Mouse (Mus musculus): ENCODE measurements around the gene Nans. TPM values are rescaled to one million over a fixed set of nuclear protein-coding genes. Genes with fewer than 3 reads are reported as not detected.

The Nans gene
- total RNA-seq (2021): 10 to 100 TPM; 38.4 to 42.5 TPM
- 13.7 and 16.0 TPM in 2 replicates for polyA plus RNA-seq (2012; rRNA removed)
- long read RNA-seq, transcript Nans-201 (6 exons, 2,179 nt): major isoform, 23 of 32 reads
- long read RNA-seq, partial matches to known transcripts: 7 of 32 reads
- long read RNA-seq, other reads (novel, unspliced or antisense): 2 of 32 reads

DNA sequence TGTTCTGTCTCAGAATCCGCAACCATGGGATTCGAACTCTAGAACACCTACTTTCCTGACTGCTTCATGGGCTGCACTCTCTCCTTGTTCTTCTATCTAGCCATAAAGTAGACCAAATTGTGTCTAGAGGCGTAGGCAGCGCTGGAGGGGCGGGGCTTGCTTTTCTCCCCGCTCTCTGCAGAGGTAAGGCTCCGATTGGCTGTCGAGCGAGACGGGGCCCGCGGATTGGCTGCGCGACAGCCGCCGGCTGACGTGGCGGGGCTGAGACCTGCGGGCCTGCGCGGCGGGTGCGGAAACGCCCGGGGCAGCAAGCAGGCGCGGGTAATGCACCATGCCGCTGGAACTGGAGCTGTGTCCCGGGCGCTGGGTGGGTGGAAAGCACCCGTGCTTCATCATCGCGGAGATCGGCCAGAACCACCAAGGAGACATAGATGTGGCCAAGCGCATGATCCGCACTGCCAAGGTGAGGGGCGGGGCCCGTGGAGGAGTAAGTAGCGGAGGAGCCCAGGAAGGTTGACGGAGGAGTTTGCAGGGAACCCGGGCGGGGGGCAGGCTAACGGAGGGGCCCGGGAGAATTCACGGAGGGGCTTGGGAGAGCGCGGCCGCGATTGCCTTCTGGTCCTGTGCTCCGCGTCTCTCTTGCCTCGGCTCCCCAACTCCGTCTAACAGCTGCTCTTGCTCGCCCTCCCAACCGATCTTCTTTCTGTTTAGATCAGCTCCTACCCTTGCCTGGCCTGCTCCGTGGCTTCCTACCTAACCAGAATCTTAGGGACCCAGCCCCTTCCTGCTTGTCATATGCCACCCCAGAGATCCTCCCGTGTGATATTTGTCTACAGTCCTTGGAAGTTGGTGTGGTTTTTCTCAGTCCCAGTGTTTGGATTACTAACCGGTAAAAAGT, at the start of gene Nans:
Gene Nans, plus strand, starts transcription at position 221 of the 898 bp plus-strand sequence.
- peak; percentile 98 for DNase-seq

DNA sequence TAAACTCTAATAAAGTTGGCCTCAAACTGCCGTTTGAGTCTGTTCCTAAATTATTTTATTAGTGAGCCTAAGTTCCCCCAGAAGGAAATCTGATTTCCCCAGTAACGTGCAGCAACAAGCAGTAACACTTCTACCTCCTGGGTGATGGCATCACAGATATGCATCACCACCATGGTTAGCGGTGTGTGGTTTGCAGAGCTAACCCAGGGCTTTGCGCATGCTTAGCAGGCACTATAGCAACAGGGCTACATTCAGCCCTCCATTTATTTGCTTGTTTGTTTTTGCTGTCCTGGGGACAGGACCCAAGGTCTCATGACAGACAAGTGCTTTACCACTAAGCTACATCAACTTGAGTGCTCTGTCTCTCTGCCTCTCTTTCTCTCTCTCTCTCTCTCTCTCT, 46.5 kb upstream of the Nans start:
- no peak for DNase-seq

DNA sequence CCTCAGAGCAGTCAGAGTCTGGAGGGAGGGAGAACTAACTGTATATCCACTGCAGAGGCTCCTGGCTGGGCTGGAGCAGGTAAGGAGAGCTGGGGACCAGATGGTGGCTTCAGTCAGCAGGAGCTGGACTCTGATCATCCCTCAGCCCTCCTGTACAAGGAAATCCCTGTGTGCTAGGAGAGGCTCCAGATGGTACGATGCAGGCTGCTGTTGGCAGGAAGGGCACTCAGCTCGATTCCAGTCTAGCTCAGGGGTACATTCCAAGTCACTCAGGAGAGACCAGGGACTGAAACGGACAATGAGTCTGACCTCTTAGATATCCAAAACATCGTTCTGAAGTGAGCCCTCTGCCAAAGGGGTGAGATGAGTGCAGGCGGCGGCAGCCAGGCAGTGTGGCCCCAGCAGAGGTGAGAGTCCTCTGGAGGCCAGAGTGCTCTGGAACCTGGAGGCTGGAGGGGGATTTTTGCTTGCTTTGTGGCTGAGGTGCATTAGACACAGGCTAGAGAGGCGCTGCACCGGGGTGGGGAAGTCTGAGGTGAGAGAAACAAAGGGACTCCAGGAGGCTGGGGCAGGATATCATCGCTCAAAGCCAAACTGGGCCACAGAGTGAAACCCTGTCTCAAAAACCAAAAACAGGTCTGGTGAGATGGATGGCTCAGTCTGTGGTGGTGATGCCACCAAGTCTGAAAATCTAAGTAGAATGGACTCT, 43.7 kb upstream of the Nans start:
- DNase-seq: no peak

DNA sequence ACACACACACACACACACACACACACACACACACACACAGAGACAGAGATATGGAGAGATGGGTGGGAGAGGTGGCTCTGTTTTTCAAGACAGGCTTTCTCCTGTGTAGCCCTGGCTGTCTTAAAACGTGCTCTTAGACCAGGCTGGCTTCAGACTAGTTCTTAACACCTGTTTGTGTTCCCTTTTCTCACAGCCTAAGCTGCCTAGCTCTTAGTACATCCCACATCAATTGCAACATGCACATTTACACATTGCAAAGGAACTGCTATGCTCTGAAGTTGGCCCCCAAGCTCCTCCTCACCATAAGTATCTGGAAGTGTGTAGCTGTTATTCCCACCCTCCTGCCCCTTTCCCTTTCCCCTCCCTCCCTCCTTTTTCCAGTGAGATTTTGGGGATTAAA, 41.6 kb upstream of the Nans start:
- DNase-seq: no peak

DNA sequence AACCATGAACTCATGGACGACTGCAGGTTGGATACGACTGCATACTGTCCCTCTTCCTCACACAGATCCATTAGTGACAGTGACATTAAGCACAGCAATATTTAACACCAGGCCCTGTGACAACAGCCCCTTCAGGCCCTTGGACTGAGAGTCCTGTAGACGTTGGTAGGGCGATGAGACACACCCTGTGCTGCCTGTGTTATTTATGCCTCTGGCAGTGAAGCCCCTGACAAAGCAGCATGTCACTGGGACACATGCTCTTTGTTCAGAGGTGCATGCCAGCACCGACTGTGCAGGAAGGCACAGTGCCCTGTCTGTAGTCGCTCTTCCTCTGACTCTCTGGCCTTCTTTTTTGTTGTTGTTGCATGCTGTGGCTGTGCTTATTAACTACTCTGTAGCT, 40.2 kb upstream of the Nans start:
- no peak for DNase-seq

DNA sequence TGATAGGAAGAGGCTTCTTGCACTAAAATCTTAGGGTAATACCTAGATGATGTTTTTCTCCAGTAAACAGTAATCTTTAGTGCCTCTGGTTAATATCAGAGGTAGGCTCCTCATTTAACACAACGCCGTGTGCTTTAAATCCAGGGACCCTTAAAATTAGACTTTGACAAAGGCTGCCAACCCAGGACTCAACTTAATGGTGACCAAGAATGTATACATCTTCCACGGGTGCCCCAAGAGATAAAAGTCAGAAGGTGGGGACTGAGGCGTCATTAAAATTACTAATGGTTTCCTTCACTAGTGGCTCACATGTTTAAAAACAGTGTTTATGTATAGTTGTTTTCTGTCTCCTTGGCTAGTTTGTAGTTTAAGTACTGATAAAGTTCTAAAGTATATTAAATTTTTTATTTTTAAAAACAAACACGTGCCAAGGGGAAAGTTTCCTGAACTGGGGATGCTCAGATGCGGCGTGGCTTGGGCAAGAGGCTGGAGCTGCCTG, 39.0 kb upstream of the Nans start:
- no peak for DNase-seq

DNA sequence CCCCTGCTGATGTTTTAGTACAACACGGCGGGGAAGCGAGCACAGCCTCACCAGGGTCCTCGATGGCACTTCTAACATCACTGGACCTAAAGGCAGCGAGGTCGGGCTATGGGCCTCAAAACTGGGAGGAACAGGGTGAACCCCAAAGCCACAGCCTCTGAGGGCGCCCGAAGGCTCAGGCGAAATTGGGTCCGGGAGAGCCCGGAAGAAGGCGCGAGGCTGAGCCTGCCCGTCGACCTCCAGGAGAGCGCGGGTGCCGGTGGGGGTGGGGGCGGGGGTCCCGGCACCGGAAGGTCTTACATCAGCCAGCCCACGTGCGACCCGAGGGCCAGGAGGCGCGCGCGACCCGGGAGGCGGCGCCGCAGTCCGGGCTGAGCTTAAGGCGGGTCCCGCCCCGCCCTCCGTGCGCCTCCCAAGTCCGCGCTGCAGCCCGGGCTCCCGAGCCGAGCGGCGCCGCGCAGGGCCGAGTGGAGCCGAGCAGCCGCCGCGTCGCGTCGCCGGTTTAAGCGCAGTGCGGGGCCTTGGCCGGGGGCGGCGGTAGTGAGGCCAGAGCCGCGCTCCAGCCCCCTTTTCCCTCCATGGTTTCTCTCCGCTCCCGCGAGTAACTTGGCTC, 38.4 kb upstream of the Nans start, which contains the start of gene Anp32b:
Gene Anp32b, plus strand, starts transcription at position 384 of the 613 bp plus-strand sequence.
- DNase-seq: peak; percentile 96

DNA sequence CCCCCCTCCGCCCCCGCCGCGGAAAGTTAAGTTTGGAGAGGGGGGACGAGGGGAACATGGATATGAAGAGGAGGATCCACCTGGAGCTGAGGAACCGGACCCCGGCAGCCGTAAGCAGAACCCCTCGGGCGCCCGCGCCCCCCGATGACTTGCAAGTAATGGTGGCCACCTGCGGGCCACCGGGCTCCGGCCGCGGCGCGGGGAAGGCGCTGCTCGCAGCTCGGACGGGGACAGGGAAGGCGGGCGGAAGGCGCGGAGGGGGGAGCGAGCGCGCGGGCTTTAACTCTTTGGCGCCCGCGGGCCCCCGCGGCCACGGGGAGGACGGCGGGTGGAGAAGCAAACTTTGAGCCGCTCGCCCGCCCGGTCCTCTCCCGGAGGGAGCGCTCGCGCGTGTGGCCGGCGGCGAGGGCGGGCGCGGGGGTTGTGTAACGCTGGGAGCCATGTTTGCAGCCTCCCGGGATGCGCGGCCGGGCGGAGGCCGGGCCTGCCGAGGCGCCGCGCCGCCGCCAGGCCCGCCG, 37.7 kb upstream of the Nans start:
- peak; percentile 90 for DNase-seq

DNA sequence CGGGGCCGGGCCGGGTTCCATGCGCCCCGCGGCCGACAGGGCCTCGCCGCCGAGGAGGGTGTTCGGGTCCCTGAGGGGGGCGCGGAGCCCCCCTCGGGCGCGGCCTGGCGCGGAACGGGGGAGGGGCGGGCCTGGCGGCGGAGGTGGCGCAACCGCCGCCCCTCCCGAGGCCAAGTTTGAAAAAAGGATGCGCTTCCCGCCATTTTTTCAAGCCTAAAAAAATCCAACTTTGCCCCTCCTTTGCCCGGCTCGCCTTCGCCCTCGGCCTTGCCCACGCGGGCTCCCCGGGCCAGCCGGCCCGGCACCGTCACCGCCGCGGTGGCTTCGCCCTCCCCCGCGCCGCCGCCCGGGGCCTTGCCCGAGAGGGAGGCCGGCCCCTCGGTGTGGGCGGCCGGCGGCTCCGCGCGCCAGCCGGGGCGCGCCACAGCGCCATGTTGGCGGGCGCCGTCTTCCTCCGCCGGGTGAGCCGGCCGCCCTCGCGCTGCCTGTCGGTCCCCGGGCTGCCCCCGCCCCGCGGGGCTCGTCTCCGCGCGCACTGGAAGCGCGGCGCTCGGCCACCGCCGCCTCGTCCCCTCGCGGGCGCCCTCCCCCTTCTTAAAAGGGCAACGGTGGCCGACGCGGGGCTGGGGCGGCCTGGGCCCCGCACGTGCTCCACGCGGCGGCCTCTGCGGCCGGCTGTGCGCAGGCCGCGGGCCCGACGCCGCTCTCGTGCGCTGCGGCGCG, 37.1 kb upstream of the Nans start:
- DNase-seq: peak; percentile 89

DNA sequence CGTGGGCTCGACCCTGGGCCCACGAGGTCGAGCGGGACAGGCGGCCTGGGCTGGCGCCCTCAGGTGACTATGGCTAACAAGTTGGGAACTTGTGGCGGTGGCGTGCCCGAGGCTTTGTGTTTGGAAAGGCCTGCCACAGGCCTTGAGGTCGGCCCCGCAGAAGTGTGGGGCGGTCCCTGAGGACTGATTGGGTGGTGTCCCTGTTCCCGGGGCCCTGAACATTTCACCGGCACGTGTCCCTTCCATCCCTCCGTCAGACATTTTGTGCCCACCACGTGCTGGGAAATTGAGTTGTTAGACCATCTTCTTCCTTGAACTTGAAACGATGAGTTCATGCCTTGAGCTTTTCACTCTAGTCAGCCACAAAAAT, 36.6 kb upstream of the Nans start:
- peak; percentile 86 for DNase-seq

DNA sequence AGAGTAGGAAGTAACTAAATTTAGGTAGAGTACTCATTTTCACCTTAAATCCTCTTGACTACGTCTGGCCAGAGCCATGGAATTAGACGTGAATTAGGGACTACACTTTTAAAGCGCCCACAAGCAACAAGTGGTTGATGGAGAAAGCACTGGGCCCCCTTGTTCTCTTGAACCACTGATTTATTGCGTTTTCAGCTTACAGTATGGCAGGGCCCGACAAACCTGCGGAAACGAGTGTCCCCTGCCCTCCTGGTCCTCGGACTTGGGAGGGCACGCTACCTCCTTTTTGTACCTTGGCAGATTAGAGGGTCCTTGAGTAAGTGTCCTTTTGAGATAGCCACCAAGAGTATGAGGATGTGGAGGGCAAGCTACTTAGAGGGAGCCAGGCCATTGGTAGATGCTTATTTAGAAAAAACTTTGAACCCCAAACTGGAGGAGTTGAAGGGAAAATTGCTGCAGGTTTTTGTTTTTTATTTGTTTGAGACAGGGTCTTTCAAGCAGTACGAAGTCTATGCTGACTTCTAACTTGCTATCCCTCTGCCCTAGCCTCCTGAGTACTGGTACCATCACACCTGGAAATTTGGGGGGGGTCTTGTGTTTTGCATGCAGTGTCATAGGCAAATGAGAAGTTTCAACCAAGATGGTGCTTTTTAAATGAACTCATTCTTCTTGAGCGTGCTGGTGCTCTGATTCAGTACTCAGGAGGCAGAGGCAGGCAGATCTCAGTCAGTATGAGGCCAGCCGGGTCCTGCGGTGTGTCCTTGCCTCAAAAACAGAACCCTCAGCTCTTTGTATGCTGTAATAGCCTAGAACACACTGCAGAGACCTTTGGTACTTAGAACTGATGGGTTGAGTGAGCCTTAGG, 36.0 kb upstream of the Nans start:
- DNase-seq: no peak

DNA sequence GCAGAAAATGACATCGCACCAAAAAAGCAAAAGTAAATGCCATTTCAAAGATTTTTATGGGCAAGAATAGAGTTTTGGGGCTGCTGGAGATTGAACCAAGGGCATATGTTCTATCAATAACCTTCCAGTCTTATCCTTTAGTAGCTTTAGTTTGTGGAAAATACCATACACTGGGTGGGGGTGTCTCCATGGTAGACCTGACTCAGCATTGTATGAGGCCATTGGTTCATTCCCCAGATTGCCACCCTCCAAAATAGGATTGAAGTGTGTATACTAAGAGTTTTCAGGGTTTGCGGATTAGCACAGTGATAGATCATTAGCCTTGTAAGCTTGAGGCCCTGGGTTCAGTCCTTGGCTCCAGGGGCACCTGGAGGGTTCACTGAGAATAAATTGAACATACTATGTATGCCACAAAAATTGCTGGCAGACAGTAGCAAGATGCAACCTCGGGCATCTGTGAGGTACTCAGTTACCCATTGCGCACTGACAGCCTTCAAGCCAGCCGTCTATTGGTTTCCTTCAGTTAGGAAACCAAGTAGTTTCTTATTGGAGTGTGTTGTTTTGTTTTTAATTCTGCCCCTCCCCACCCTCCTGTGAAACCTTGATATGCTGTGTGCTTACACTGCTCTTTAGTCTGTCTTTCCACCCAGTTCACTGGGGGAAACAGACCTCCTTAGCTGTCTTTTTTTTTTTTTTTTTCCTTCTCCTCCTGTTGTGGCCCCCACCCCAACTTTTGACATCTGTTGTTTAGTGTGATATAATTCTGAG, 34.8 kb upstream of the Nans start:
- peak; percentile 19 for DNase-seq

DNA sequence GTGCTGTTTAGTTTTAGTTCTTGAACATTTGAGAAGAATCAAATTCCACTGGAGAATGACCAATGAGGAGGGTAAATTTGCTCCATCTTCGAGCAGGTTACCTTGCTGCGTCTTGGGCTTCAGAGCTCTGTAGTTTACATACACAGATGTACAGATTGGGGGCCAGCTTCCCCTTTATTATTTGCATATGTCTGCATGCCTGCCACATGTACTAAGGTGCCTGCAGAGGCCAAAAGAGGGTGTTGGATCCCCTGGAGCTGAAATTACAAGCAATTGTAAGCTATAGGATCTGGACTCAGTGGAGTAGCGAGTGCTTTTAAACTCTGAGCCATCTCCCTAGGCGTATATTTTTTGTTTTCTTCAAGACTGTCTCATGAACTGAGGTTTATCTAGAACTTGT, 32.3 kb upstream of the Nans start:
- no peak for DNase-seq

DNA sequence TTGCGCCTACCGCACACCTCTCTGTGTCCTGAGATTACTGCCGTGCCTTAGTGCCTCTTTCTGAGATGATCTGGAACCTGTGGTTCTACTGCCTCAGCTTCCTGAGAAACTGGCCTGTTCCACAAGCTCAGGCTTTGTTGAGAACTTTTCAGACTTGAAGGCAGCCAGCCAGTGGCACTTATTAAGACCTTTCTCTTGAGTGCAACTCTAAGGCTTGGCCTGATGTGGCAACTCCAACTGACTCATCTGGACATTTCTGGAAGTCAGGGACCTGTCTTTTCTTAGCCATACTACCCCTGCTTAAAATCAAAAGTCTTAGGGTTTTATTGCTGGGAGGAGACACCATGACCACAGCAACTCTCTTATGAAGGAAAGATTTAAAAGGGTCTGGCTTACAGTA, 31.9 kb upstream of the Nans start:
- DNase-seq: peak; percentile 29

DNA sequence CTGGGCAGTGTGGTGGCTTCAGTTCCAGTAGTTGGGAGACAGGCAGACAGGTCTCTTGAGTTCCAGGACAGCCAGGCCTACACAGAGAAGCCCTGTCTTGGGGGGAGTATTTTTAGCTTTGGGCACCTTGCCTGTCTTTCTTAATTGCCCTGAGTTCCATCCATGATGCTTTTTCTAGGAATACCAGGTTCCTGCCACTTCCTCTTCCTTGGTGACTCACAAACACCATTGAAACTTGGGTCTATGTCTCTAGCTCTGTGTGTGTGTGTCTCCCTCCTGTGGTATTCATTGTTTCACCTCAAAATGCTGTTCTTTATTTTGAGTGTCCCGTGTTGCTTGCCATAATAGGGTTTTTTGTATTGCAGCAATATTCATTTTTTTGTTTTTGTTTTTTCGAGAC, 30.6 kb upstream of the Nans start:
- no peak for DNase-seq

DNA sequence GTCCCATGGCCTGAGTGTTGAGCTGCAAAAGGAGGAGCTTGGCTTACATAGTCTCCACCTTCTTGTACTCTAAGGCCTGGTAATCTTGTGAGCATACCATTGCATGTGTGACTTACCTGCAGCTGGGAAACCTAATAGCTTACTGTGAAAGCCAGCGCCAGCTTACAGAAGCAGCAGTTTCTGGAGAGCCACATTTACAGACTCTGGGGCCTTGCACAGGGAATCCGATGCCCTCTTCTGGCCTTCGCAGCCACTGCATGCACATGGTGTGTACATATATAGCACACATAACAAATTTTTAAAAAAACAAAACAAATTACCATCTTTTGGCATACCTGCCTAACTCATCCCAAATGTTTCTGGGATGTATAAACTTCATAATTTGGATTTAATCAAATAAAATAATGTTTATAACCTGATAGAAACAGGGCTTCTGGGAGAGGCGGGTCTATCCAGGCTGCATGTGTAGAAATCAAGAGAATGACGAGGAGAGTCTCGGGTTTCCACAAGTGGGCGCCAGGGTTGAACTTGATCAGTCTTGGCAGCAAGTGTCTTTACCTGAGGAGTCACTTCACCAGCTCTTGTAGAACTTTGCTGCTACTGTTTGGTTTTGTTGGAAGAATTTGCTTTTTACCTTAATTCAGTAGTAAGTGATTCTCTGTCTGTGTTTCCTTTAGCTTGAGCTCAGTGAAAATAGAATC, 25.8 kb upstream of the Nans start:
- DNase-seq: peak; percentile 35

DNA sequence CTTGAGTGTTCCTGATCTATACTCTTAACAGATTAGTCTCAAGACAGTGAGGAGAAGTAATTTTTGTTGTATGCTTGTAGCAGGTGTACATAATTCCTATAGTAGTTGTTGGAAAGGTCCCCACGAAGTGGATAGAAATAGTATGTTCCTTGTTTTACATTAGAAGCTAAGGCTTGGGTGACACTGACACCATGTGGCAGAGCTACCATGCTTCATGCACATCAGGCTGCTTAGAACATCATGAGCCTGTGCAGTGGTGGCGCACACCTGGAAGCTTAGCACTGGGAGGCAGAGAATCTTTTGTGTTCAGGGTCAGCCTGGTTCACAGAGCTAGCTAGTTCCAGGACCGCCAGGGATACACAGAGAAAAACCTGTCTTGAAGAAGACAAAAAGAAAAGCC, 23.3 kb upstream of the Nans start:
- no peak for DNase-seq

DNA sequence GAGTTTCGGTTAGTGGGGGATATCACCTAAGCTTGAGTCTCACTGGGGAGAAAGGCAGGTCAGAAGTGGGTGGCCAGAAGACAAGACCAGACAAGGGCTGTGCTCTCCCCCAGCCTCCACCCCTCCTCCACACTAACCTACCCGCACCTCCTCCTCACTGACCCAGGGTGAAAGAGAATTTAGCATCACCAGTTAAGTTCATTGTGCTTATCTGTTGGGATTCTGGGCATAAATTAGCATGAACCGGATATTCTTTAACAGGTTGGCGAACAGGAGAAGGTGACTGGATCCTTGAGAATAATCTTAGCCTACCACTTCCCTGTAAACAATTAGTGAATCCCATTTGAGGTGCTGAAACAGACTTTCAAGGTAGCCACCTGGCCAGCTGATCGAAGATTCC, 13.9 kb upstream of the Nans start:
- no peak for DNase-seq

DNA sequence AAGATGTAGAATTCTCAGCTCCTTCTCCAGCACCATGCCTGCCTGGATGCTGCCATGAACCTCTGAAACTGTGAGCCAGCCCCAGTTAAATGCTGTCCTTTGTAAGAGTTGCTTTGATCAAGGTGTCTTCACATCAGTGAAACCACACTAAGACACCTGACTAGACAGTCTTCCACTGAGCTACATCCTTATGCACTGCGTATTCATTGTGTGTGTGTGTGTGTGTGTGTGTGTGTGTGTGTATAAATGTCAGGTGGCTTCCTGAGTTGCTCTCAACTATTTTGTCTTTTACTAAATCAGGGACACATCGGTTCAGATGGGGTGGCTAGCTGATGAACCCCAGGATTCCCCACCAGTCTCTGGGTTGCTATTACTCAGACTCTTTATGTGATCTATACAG, 10.0 kb upstream of the Nans start:
- DNase-seq: no peak
